Mouse (Mus musculus): ENCODE data around the gene Hist1h3f.

GRCm38 (mm10) chr13:23526312-23526711, 17.5 kb upstream of the Hist1h3f start:
- TF ChIP-seq POLR2A (IDR thresholded peaks at IDR 0.05; ENCODE audit: borderline replicate concordance, extremely low read depth, low read depth, low read length) (no peak), CTCF (IDR thresholded peaks at IDR 0.05; ENCODE audit: insufficient read depth, low read length) (no peak)
